Mouse (Mus musculus) liver, embryonic 14.5 days (tissue): ENCODE results near the gene Mocs1. TPM values are rescaled to one million over a fixed set of nuclear protein-coding genes. Genes with fewer than 3 reads are reported as not detected.

Source experiments
- ATAC-seq: fragments of 200-750 bp; cut with Nextera tagmentation; 2 replicates; pipeline ENCODE4 v1.8.0; 2017; ENCODE audit warnings: moderate number of reproducible peaks, mild to moderate bottlenecking, moderate library complexity; ENCODE audit not compliant: insufficient read depth
- DNase-seq, 3 experiments: peaks; one replicate each; pipeline ENCODE4 v3.0.0-alpha.2; 2012 to 2013; ENCODE audit warnings: low read depth in 3 of 3, low spot score in 3 of 3
- H3K27ac ChIP-seq: fragments of 300-500 bp; sonication (generic); 2 replicates; pipeline ENCODE4 v1.5.1; 2014; ENCODE audit warnings: moderate library complexity, mild to moderate bottlenecking, control low read depth, inconsistent platforms
- H3K27me3 ChIP-seq: fragments of 300-500 bp; sonication (generic); 2 replicates; pipeline ENCODE4 v1.6.1; 2014; ENCODE audit warnings: mild to moderate bottlenecking, low read length, moderate library complexity; ENCODE audit not compliant: control insufficient read depth, insufficient read depth
- H3K36me3 ChIP-seq: fragments of 300-500 bp; sonication (generic); replicated peaks from 2 replicates; pipeline ENCODE4 v1.6.1; 2014; ENCODE audit warnings: low read depth; ENCODE audit not compliant: control insufficient read depth, insufficient read depth
- H3K4me1 ChIP-seq, 2 experiments: fragments of 200-500 bp in 1 of 2; fragments of 300-500 bp in 1 of 2; sonication (generic) in 1 of 2; replicated peaks; 2 replicates each; pipeline ENCODE4 v1.6.1; 2012 to 2014; ENCODE audit warnings: antibody characterized with exemption in 1 of 2, inconsistent platforms in 1 of 2, low read length in 1 of 2; ENCODE audit not compliant: control insufficient read depth in 2 of 2, insufficient read depth in 2 of 2
- H3K4me2 ChIP-seq: fragments of 300-500 bp; sonication (generic); 2 replicates; pipeline ENCODE4 v1.6.1; 2014; ENCODE audit warnings: low read depth, mild to moderate bottlenecking, control low read depth, moderate library complexity
- H3K4me3 ChIP-seq, 2 experiments: fragments of 200-500 bp in 1 of 2; fragments of 300-500 bp in 1 of 2; sonication (generic) in 1 of 2; 2 replicates each; pipeline ENCODE4 v1.5.1; 2012 to 2014; ENCODE audit warnings: low read depth in 2 of 2, low read length in 2 of 2, mild to moderate bottlenecking in 2 of 2, control low read depth in 1 of 2, inconsistent platforms in 1 of 2, moderate library complexity in 1 of 2; ENCODE audit not compliant: insufficient read depth in 1 of 2
- H3K9ac ChIP-seq: fragments of 300-500 bp; sonication (generic); replicated peaks from 2 replicates; pipeline ENCODE4 v1.6.1; 2014; ENCODE audit warnings: mild to moderate bottlenecking, control low read depth, moderate library complexity
- H3K9me3 ChIP-seq: fragments of 300-500 bp; sonication (generic); 2 replicates; pipeline ENCODE4 v1.6.1; 2016; ENCODE audit warnings: low read length, mixed read lengths; ENCODE audit not compliant: control insufficient read depth
- CTCF ChIP-seq: IDR thresholded peaks from 2 replicates; pipeline ENCODE4 v1.5.1; 2016; ENCODE audit warnings: antibody characterized with exemption, low read depth, control low read depth
- EP300 ChIP-seq: IDR thresholded peaks from 2 replicates; pipeline ENCODE4 v1.6.1; 2016; ENCODE audit warnings: antibody characterized with exemption, low read depth
- WGBS: fragments of 180-500 bp; shearing (Covaris S2); extraction: QIAGEN DNeasy Blood & Tissue Kit; methylation state at CpG from one replicate; pipeline ENCODE4 v1.1.7; 2014; ENCODE audit not compliant: insufficient replicate concordance; 5-methylcytosine and 5-hydroxymethylcytosine counted together
- polyA plus RNA-seq, 2 experiments: library from polyadenylated mRNA; depleted of rRNA in 1 of 2; stranded (reverse) in 1 of 2; unstranded in 1 of 2; fragments of >200 nt; fragmentation: Nextera tagmentation in 1 of 2; extraction: Ambion mirVana in 1 of 2; gene quantifications; 2 replicates each; pipeline versions ENCODE4 v1.2.1 to v1.2.3; 2012 to 2014

Gene Mocs1
- polyA plus RNA-seq, 2 experiments, result 8.0 to 16.2 TPM

- no peak for DNase-seq
- H3K4me2 ChIP-seq, result no peak overlapping the region
Measured at GRCm38 (mm10) chr17:49489098-49489497, 60.9 kb downstream of the Mocs1 start.

GRCm38 (mm10) chr17:49493276-49493675, 65.1 kb downstream of the Mocs1 start:
- Histone ChIP-seq H3K4me2 (no peak overlapping the region), H3K27ac (no peak overlapping the region), H3K36me3 (no peaks in the 10 kb centered on the region), H3K9ac (no peak overlapping the region), H3K9me3 (no peaks in the 10 kb centered on the region), H3K27me3 (no peaks in the 10 kb centered on the region), H3K4me3 (no peak overlapping the region), H3K4me1 (no peaks in the 10 kb centered on the region)
- no peak for DNase-seq
- 76% methylated on average over 4 of the region's 4 CpGs for WGBS
- no peak for TF ChIP-seq EP300
- peak; percentile 23; the same call in 1 of the 2 replicates for TF ChIP-seq CTCF
- ATAC-seq, result no peak

More at GRCm38 (mm10) chr17:49489098-49489497, 60.9 kb downstream of the Mocs1 start:
- no peak for ATAC-seq
- no peaks in the 10 kb centered on the region for H3K36me3 ChIP-seq
- no peak overlapping the region for H3K9ac ChIP-seq
- no peaks in the 10 kb centered on the region for H3K4me1 ChIP-seq
- H3K9me3 ChIP-seq, result no peaks in the 10 kb centered on the region
- WGBS, result 46% methylated on average over 5 of the region's 5 CpGs
- no peak for TF ChIP-seq CTCF
- TF ChIP-seq EP300, result no peak
- H3K27me3 ChIP-seq, result no peaks in the 10 kb centered on the region
- H3K27ac ChIP-seq, result no peak overlapping the region
- H3K4me3 ChIP-seq, result no peak overlapping the region

GRCm38 (mm10) chr17:49498169-49498568, 70.0 kb downstream of the Mocs1 start:
- WGBS, result 56% methylated on average over 3 of the region's 3 CpGs
- DNase-seq (no peak), ATAC-seq (no peak)

GRCm38 (mm10) chr17:49499635-49500034, 71.5 kb downstream of the Mocs1 start:
- no peaks in the 10 kb centered on the region for H3K27me3 ChIP-seq
- no peaks in the 10 kb centered on the region for H3K36me3 ChIP-seq
- H3K27ac ChIP-seq, result no peak overlapping the region
- no peak overlapping the region for H3K4me2 ChIP-seq
- DNase-seq, result no peak
- H3K4me1 ChIP-seq, result no peaks in the 10 kb centered on the region
- H3K9ac ChIP-seq, result no peak overlapping the region
- no peak for ATAC-seq
- H3K9me3 ChIP-seq, result no peaks in the 10 kb centered on the region
- no peak overlapping the region for H3K4me3 ChIP-seq
- 77% methylated on average over 2 of the region's 2 CpGs for WGBS
- TF ChIP-seq CTCF, result no peak
- no peak for TF ChIP-seq EP300

More at GRCm38 (mm10) chr17:49498169-49498568, 70.0 kb downstream of the Mocs1 start:
- Histone ChIP-seq H3K9me3 (no peaks in the 10 kb centered on the region), H3K4me3 (no peak overlapping the region), H3K4me1 (no peaks in the 10 kb centered on the region), H3K9ac (no peak overlapping the region), H3K27me3 (no peaks in the 10 kb centered on the region), H3K36me3 (no peaks in the 10 kb centered on the region), H3K4me2 (no peak overlapping the region), H3K27ac (no peak overlapping the region)
- TF ChIP-seq EP300 (no peak), CTCF (no peak)

GRCm38 (mm10) chr17:49500234-49500633, 72.1 kb downstream of the Mocs1 start:
- no peak for TF ChIP-seq EP300
- no peak for TF ChIP-seq CTCF
- H3K4me3 ChIP-seq, result no peak overlapping the region
- ATAC-seq (no peak), DNase-seq (no peak)
- H3K4me1 ChIP-seq, result no peaks in the 10 kb centered on the region
- no peak overlapping the region for H3K9ac ChIP-seq
- H3K27ac ChIP-seq, result no peak overlapping the region
- H3K4me2 ChIP-seq, result no peak overlapping the region
- no peaks in the 10 kb centered on the region for H3K27me3 ChIP-seq
- 47% methylated on average over 2 of the region's 2 CpGs for WGBS
- no peaks in the 10 kb centered on the region for H3K9me3 ChIP-seq
- no peaks in the 10 kb centered on the region for H3K36me3 ChIP-seq
